Mouse (Mus musculus) thymus, adult 2 months (tissue): ENCODE results near the gene P2rx2. TPM values are rescaled to one million over a fixed set of nuclear protein-coding genes. Genes with fewer than 3 reads are reported as not detected.

Experiments
- DNase-seq: peaks from one replicate; pipeline ENCODE4 v3.0.0; 2021
- H3K27ac ChIP-seq: fragments of 200-500 bp; 2 replicates; pipeline ENCODE4 v1.5.1; 2012; ENCODE audit warnings: low read length, control low read depth; ENCODE audit not compliant: control insufficient read depth, insufficient read depth
- H3K27me3 ChIP-seq: fragments of 200-500 bp; 2 replicates; pipeline ENCODE4 v1.6.1; 2012; ENCODE audit warnings: mild to moderate bottlenecking, low read length, moderate library complexity, mixed read lengths; ENCODE audit not compliant: control insufficient read depth, insufficient read depth
- H3K36me3 ChIP-seq: fragments of 200-500 bp; 2 replicates; pipeline ENCODE4 v1.6.1; 2012; ENCODE audit warnings: mild to moderate bottlenecking, low read length, moderate library complexity; ENCODE audit not compliant: control insufficient read depth, insufficient read depth
- H3K4me1 ChIP-seq: fragments of 200-500 bp; replicated peaks from 2 replicates; pipeline ENCODE4 v1.6.1; 2012; ENCODE audit warnings: low read length; ENCODE audit not compliant: control insufficient read depth, insufficient read depth
- H3K4me3 ChIP-seq: fragments of 200-500 bp; 2 replicates; pipeline ENCODE4 v1.5.1; 2012; ENCODE audit warnings: mild to moderate bottlenecking, low read length, control low read depth, moderate library complexity; ENCODE audit not compliant: control insufficient read depth, insufficient read depth
- CTCF ChIP-seq: fragments of 200-500 bp; IDR thresholded peaks from 2 replicates; pipeline ENCODE4 v1.5.1; 2012; ENCODE audit warnings: mild to moderate bottlenecking, control low read depth, low read length, moderate library complexity, borderline replicate concordance; ENCODE audit not compliant: control insufficient read depth, poor library complexity, insufficient read depth; ENCODE audit errors: extremely low read depth
- POLR2A ChIP-seq: fragments of 200-500 bp; IDR thresholded peaks from 2 replicates; pipeline ENCODE4 v1.6.1; 2012; ENCODE audit warnings: mild to moderate bottlenecking, low read length, control low read depth, moderate library complexity; ENCODE audit not compliant: control insufficient read depth, poor library complexity, insufficient read depth; ENCODE audit errors: extremely low read depth
- WGBS: fragments of 180-500 bp; shearing (Covaris S2); methylation state at CpG from one replicate; pipeline ENCODE4 v1.1.7; 2018; 5-methylcytosine and 5-hydroxymethylcytosine counted together
- polyA plus RNA-seq: library from polyadenylated mRNA; depleted of rRNA; stranded (reverse); fragments of >200 nt; gene quantifications from 2 replicates; pipeline ENCODE4 v1.2.3, GENCODE M21; 2012

P2rx2 gene
- polyA plus RNA-seq, 1 experiment: 0.77 TPM

GRCm38 (mm10) chr5:110384491-110384890 lies 41.5 kb upstream of the P2rx2 start:
- no peak for DNase-seq
- H3K4me3 ChIP-seq: no peak overlapping the region
- no peak for TF ChIP-seq CTCF
- TF ChIP-seq POLR2A: no peak
- no peaks in the 10 kb centered on the region for H3K36me3 ChIP-seq
- H3K27ac ChIP-seq: no peak overlapping the region
- H3K4me1 ChIP-seq: peaks cover 9% of the 10 kb centered on the region; the same call in 1 of the 2 replicates
- WGBS: 96% methylated on average over 6 of the region's 6 CpGs
- no peaks in the 10 kb centered on the region; the same call in 1 of the 2 replicates for H3K27me3 ChIP-seq

GRCm38 (mm10) chr5:110379823-110380222 lies 36.8 kb upstream of the P2rx2 start:
- H3K4me3 ChIP-seq: no peak overlapping the region

GRCm38 (mm10) chr5:110379086-110379485 lies 36.1 kb upstream of the P2rx2 start:
- H3K27me3 ChIP-seq: no peaks in the 10 kb centered on the region
- no peaks in the 10 kb centered on the region for H3K36me3 ChIP-seq
- no peak overlapping the region for H3K4me3 ChIP-seq
- no peak for DNase-seq
- H3K27ac ChIP-seq: no peak overlapping the region
- H3K4me1 ChIP-seq: no peaks in the 10 kb centered on the region
- TF ChIP-seq CTCF: no peak
- TF ChIP-seq POLR2A: no peak
- WGBS: 95% methylated on average over 15 of the region's 15 CpGs

More at GRCm38 (mm10) chr5:110379823-110380222, 36.8 kb upstream of the P2rx2 start:
- no peaks in the 10 kb centered on the region for H3K27me3 ChIP-seq
- 94% methylated on average over 4 of the region's 4 CpGs for WGBS
- TF ChIP-seq POLR2A: no peak
- DNase-seq: no peak
- no peaks in the 10 kb centered on the region for H3K36me3 ChIP-seq
- H3K4me1 ChIP-seq: no peaks in the 10 kb centered on the region
- H3K27ac ChIP-seq: no peak overlapping the region

- Histone ChIP-seq H3K36me3 (no peaks in the 10 kb centered on the region), H3K27me3 (no peaks in the 10 kb centered on the region), H3K4me3 (no peak overlapping the region), H3K27ac (no peak overlapping the region), H3K4me1 (no peaks in the 10 kb centered on the region)
- 93% methylated on average over 20 of the region's 20 CpGs for WGBS
- no peak for TF ChIP-seq POLR2A
- no peak for TF ChIP-seq CTCF
- no peak for DNase-seq
These were observed 35.2 kb upstream of the P2rx2 start for GRCm38 (mm10) chr5:110378181-110378583.

GRCm38 (mm10) chr5:110376802-110377433 lies 33.9 kb upstream of the P2rx2 start:
- Histone ChIP-seq H3K27ac (no peak overlapping the region), H3K36me3 (no peaks in the 10 kb centered on the region), H3K27me3 (no peaks in the 10 kb centered on the region), H3K4me1 (no peaks in the 10 kb centered on the region), H3K4me3 (no peak overlapping the region)
- DNase-seq: peak; percentile 77
- TF ChIP-seq CTCF (peak; percentile 86), POLR2A (no peak)
- 70% methylated on average over 8 of the region's 8 CpGs for WGBS

- Histone ChIP-seq H3K36me3 (no peaks in the 10 kb centered on the region), H3K27me3 (no peaks in the 10 kb centered on the region; the same call in 1 of the 2 replicates), H3K4me1 (peaks cover 9% of the 10 kb centered on the region), H3K27ac (no peak overlapping the region), H3K4me3 (no peak overlapping the region)
- no peak for DNase-seq
- 0 out of 2 replicates have a peak, but pooled peaks have one; percentile 1 for TF ChIP-seq CTCF
- no peak for TF ChIP-seq POLR2A
- WGBS: 85% methylated on average over 11 of the region's 11 CpGs
These were observed 21.0 kb upstream of the P2rx2 start for GRCm38 (mm10) chr5:110363822-110364545.

GRCm38 (mm10) chr5:110363179-110363821 lies 20.3 kb upstream of the P2rx2 start:
- WGBS: 11% methylated on average over 72 of the region's 72 CpGs

More at GRCm38 (mm10) chr5:110363179-110363821, 20.3 kb upstream of the P2rx2 start:
- peak; percentile 74 for DNase-seq
- H3K4me1 ChIP-seq: peaks cover 9% of the 10 kb centered on the region
- TF ChIP-seq POLR2A (no peak), CTCF (peak; percentile 84; the same call in 1 of the 2 replicates)
- no peaks in the 10 kb centered on the region; the same call in 1 of the 2 replicates for H3K27me3 ChIP-seq
- peak overlapping the region; percentile 44 for H3K4me3 ChIP-seq
- H3K27ac ChIP-seq: no peak overlapping the region
- no peaks in the 10 kb centered on the region for H3K36me3 ChIP-seq
